Mouse (Mus musculus): ENCODE measurements at regions not wholly inside any gene's neighbourhood (a gene's known extent, or its start where the extent isn't known, plus 50 kb on each side); places are given as distances from the start of the nearest gene placed in this dataset.
"Not testable (repeated sequence)": the region's sequence is repeated elsewhere in the genome, so short reads cannot be mapped to it uniquely, and the experiment has no call there.

DNA sequence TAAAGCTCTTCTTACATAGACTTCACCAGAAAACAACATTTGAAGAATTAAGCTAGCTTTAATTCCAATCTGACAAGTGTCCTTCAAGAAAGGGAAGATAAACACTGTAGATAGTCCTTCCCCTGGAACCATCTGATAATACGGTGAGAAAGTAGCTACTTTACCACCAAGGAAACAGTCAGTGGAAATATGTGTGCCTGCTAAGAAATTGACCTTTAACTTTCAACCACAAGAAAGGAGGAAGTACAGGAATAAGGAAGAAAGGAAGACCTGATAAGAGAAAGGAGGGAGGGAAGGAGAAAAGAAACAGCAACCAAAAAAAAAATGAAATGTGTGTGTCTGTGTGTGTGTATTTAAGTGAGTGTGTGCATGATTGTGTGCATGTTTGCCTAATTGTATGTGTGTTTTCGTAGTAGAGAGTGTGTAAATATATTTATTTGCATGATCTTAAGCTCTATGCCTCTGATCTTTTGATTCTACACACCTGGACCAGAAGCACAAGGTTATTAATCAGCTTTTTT, 831.3 kb downstream of the Pla2g4a start:
- Histone ChIP-seq H3K27ac (no peak overlapping the region), H3K4me3 (no peak overlapping the region)
- intact Hi-C loops (cut with DNase I) = no loop called here
- TF ChIP-seq CTCF (IDR thresholded peaks at IDR 0.05) = no peak
- DNase-seq (ENCODE audit: extremely low spot score in 1 of 2, low spot score in 2 of 2) = no peak

DNA sequence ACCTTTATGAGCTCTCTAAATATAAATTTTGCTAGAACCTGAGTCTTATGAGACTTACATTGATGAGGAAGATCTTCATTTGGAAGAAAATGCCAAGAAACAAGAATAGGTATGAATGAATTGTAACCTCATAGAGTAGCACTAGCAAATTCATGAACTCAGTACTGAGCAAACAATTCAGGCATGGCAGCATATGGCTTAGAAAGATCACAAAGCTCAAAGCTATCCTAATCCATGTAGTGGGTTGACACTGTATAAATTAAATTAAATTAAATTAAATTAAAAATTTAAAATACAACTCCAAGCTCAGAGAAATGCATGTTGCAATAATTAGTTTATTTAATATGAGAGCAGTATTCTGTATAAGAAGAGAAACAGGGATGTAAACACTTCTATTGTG, 832.0 kb downstream of the Pla2g4a start:
- intact Hi-C loops (cut with DNase I) = no loop called here
- no peak overlapping the region for H3K4me3 ChIP-seq
- H3K27ac ChIP-seq = no peak overlapping the region
- DNase-seq (ENCODE audit: extremely low spot score in 1 of 2, low spot score in 2 of 2) = no peak
- no peak for TF ChIP-seq CTCF (IDR thresholded peaks at IDR 0.05)

- intact Hi-C loops (cut with DNase I) = no loop called here
- Histone ChIP-seq H3K27ac (no peak overlapping the region), H3K4me3 (no peak overlapping the region)
- no peak for TF ChIP-seq CTCF (IDR thresholded peaks at IDR 0.05)
- no peak for DNase-seq (ENCODE audit: extremely low spot score in 1 of 2, low spot score in 2 of 2)
Observed at GRCm38 (mm10) chr1:149127709-149128108, 833.4 kb downstream of the Pla2g4a start.

DNA sequence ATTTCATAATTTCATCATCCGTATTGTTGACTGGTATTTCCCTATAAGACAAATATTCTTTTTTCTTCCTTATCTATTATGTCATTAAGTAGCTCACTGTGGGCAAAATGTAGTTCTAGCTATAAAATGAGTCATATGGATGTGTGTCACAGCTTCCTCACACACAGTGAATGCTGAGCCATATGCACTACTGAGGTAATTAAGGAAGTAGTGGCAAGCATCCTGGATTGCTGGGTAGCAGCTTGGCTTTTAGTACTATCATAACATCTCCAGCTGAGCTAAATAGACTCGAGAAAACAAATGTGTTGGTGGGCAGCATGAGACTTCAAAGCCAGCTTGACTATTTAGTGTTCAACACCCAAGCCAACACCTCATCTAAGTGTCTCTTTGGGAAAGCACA, 857.7 kb downstream of the Pla2g4a start:
- TF ChIP-seq CTCF (IDR thresholded peaks at IDR 0.05) = no peak
- intact Hi-C loops (cut with DNase I) = no loop called here
- no peak overlapping the region for H3K4me3 ChIP-seq
- no peak for DNase-seq (ENCODE audit: extremely low spot score in 1 of 2, low spot score in 2 of 2)
- H3K27ac ChIP-seq = no peak overlapping the region

GRCm38 (mm10) chr1:149097426-149097825, 863.7 kb downstream of the Pla2g4a start:
- intact Hi-C loops (cut with DNase I) = no loop called here
- Histone ChIP-seq H3K4me3 (no peak overlapping the region), H3K27ac (no peak overlapping the region)
- DNase-seq (ENCODE audit: extremely low spot score in 1 of 2, low spot score in 2 of 2) = no peak
- TF ChIP-seq CTCF (IDR thresholded peaks at IDR 0.05) = no peak

GRCm38 (mm10) chr1:149074681-149075080, 886.4 kb downstream of the Pla2g4a start:
- Histone ChIP-seq H3K4me3 (no peak overlapping the region), H3K27ac (no peak overlapping the region)
- intact Hi-C loops (cut with DNase I) = no loop called here
- DNase-seq (ENCODE audit: extremely low spot score in 1 of 2, low spot score in 2 of 2) = no peak
- no peak for TF ChIP-seq CTCF (IDR thresholded peaks at IDR 0.05)

- no peak for DNase-seq (ENCODE audit: extremely low spot score in 1 of 2, low spot score in 2 of 2)
- intact Hi-C loops (cut with DNase I) = no loop called here
- Histone ChIP-seq H3K4me3 (no peak overlapping the region), H3K27ac (no peak overlapping the region)
- no peak for TF ChIP-seq CTCF (IDR thresholded peaks at IDR 0.05)
Observed at GRCm38 (mm10) chr1:149069570-149069969, 891.5 kb downstream of the Pla2g4a start.

DNA sequence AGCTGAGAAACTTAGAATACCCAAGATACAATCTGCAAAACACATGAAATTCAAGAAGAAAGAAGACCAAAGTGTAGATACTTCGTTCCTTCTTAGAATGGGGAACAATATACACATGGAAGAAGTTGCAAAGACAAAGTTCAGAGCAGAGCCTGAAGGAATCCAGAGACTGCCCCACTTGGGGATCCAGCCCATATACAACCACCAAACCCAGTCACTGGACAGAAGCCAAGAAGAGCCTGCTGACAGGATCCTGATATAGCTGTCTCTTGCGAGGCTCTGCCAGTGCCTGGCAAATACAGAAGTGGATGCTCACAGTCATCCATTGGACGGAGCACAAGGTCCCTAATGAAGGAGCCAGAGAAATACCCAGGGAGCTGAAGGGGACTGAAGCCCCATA, 898.1 kb downstream of the Pla2g4a start:
- H3K4me3 ChIP-seq; intact Hi-C loops (cut with DNase I); DNase-seq (ENCODE audit: extremely low spot score in 1 of 2, low spot score in 2 of 2); H3K27ac ChIP-seq: not testable (repeated sequence)

- no peak overlapping the region for H3K27ac ChIP-seq
- H3K4me3 ChIP-seq = no peak overlapping the region
- no peak for DNase-seq (ENCODE audit: extremely low spot score in 1 of 2, low spot score in 2 of 2)
- TF ChIP-seq CTCF (IDR thresholded peaks at IDR 0.05) = no peak
- intact Hi-C loops (cut with DNase I) = no loop called here
Observed at GRCm38 (mm10) chr1:149038188-149038967, 922.7 kb downstream of the Pla2g4a start.

GRCm38 (mm10) chr1:149028316-149028715, 932.8 kb downstream of the Pla2g4a start:
- intact Hi-C loops (cut with DNase I) = no loop called here
- no peak for DNase-seq (ENCODE audit: extremely low spot score in 1 of 2, low spot score in 2 of 2)
- no peak overlapping the region for H3K27ac ChIP-seq
- TF ChIP-seq CTCF (IDR thresholded peaks at IDR 0.05) = no peak
- no peak overlapping the region for H3K4me3 ChIP-seq

DNA sequence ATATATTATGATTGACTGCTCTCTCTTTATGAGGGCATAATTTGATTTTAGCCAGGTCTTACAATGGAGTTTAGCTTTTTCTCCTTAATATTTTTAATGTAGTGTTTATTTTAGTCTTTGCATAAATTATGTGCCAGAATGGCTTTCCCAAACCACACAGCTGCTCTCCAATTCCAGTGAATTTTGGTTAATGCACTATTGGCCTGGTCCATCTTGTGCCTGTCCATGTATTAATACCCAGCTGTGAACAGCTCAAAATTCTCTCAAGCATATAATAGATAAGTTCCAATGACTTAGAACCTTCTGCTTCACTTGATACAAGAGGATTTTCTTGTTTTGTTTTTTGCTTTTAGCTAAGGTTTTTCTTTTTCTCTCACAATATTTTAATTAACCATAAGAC, 939.4 kb downstream of the Pla2g4a start:
- Histone ChIP-seq H3K27ac (no peak overlapping the region), H3K4me3 (no peak overlapping the region)
- TF ChIP-seq CTCF (IDR thresholded peaks at IDR 0.05) = no peak
- intact Hi-C loops (cut with DNase I) = no loop called here
- DNase-seq (ENCODE audit: extremely low spot score in 1 of 2, low spot score in 2 of 2) = no peak

DNA sequence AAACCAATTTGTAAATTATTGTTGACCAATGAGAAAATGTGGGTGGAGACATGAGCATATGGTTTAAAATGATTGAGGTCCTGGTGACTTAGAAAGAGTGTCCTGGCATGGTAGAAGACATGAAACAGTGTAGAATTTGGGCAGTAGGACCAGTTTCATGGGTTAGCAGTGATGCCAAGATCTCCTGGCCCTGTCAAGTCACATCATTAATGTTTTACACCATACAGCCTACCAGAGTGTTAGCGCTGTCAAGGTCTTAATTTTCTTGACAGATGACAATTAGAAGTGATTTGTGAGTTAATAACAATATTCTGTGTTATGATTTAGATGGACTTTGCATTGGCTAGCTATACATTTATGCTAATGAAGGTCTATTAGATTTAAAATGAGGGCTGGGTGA, 939.8 kb downstream of the Pla2g4a start:
- DNase-seq (ENCODE audit: extremely low spot score in 1 of 2, low spot score in 2 of 2) = no peak
- intact Hi-C loops (cut with DNase I) = no loop called here
- Histone ChIP-seq H3K27ac (no peak overlapping the region), H3K4me3 (no peak overlapping the region)
- no peak for TF ChIP-seq CTCF (IDR thresholded peaks at IDR 0.05)

DNA sequence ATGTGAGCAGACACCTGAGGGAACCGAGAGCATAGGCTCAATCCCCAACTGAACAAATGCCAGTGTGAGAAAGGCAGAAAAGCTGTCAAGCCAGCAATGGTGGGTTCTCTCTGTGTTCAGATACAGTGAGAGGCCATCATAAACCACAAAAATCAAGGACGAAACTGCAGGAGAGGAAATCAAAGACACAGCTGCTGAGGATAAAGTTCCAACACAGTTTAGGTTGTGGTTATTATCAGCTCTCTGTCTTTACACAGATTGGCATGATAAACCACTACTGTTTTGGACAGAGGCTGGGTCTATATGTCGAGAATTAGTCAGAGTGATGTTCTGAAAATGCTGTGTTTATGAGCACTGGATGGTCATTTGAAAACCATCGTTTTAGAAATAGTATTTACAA, 946.5 kb downstream of the Pla2g4a start:
- DNase-seq (ENCODE audit: extremely low spot score in 1 of 2, low spot score in 2 of 2) = no peak
- intact Hi-C loops (cut with DNase I) = no loop called here
- no peak overlapping the region for H3K27ac ChIP-seq
- TF ChIP-seq CTCF (IDR thresholded peaks at IDR 0.05) = no peak
- H3K4me3 ChIP-seq = no peak overlapping the region

Data from left cerebral cortex, adult 2 months (tissue).